Mouse (Mus musculus) spleen, adult 2 months (tissue): ENCODE measurements around the gene Polrmt.

Experiments used
- CTCF ChIP-seq: fragments of 200-500 bp; IDR thresholded peaks from 2 replicates; pipeline ENCODE4 v1.5.1; 2011; ENCODE audit warnings: mild to moderate bottlenecking, inconsistent platforms; ENCODE audit not compliant: insufficient read depth, insufficient read length, insufficient replicate concordance; ENCODE audit errors: extremely low read depth
- POLR2A ChIP-seq: fragments of 200-500 bp; IDR thresholded peaks from 2 replicates; pipeline ENCODE4 v1.6.1; 2011; ENCODE audit warnings: low read depth, low read length, inconsistent platforms

- TF ChIP-seq CTCF (no peak), POLR2A (no peak)
Measured at GRCm38 (mm10) chr10:79739234-79739633, 7.1 kb downstream of the Polrmt start.
